In the genomic region with DNA sequence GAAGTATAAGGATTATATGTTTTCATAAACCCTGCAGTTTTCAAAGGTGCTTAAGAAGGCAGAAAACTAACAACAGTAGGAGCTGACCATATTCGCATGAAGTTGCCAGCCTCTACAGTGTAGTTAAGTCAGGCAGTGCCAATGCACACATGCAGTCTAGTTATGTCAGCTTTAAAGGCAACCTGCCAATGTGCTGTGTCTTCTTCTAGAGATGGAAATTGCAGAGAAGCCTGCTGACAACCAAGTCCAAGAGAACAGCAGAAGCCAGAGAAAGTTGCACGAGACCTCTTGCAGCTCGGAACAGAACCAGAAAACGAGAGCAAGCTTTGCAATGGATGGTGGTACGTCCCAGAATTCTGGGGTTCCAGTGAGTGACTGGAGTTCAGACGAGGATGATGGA, we compare ENCODE assay signal across 28 mouse cellular contexts. TPM values are rescaled to one million over a fixed set of nuclear protein-coding genes. Genes with fewer than 3 reads are reported as not detected.
DNase-seq lines count a peak whose midpoint lies in the region; ATAC-seq lines count a peak whose summit lies in the region.
"Had no signal": no experiment of that assay in that cellular context is flagged by ENCODE, and none has a peak within 500 bp of the region (broad histone marks: within the 10 kb centered on the region; RNA-seq: fewer than 3 reads in every experiment).

No protein-coding gene starts in this region.

- peak; percentile 74 for ATAC-seq in frontal cortex, adult (ENCODE audit: low TSS enrichment)
- no peak for ATAC-seq in limb, embryonic 15.5 days (ENCODE audit: insufficient number of reproducible peaks, low FRiP score, low TSS enrichment, low read depth)
- no peak for ATAC-seq in embryonic facial prominence, embryonic 15.5 days (ENCODE audit: insufficient number of reproducible peaks, low FRiP score, low TSS enrichment, low read depth)
- ATAC-seq: forebrain, embryonic 13.5 days; forebrain, embryonic 16.5 days; hindbrain, postnatal 0 days; inflammation-experienced regulatory T-cells, adult 6 months; intestine, embryonic 16.5 days; Patski had no signal

- H3K4me1 ChIP-seq in limb, embryonic 15.5 days, result no peaks in the 10 kb centered on the region
- peaks cover 14% of the 10 kb centered on the region for H3K4me1 ChIP-seq in limb, embryonic 10.5 days
- H3K4me1 ChIP-seq in embryonic facial prominence, embryonic 10.5 days, result peaks cover 20% of the 10 kb centered on the region
- peaks cover 15% of the 10 kb centered on the region for H3K4me1 ChIP-seq in embryonic facial prominence, embryonic 15.5 days
- H3K4me1 ChIP-seq: heart, embryonic 13.5 days had no signal

- H3K27ac ChIP-seq in limb, embryonic 15.5 days, result peak overlapping the region; percentile 17; the same call in 1 of the 2 replicates
- no peak overlapping the region for H3K27ac ChIP-seq in limb, embryonic 10.5 days
- H3K27ac ChIP-seq in embryonic facial prominence, embryonic 10.5 days (replicated peaks), result peak overlapping the region; percentile 83; the same call in 1 of the 2 replicates
- H3K27ac ChIP-seq in embryonic facial prominence, embryonic 15.5 days (replicated peaks), result peak overlapping the region; percentile 74; the same call in 1 of the 2 replicates
- H3K27ac ChIP-seq: forebrain, embryonic 13.5 days; heart, embryonic 13.5 days; hindbrain, embryonic 14.5 days; hindbrain, postnatal 0 days had no signal

- H3K9ac ChIP-seq in limb, embryonic 15.5 days, result no peak overlapping the region
- no peak overlapping the region for H3K9ac ChIP-seq in embryonic facial prominence, embryonic 15.5 days
- H3K9ac ChIP-seq: forebrain, embryonic 13.5 days; heart, embryonic 13.5 days; hindbrain, embryonic 14.5 days had no signal

- no peak for DNase-seq in frontal cortex, postnatal 10 days (ENCODE audit: low spot score in 2 of 2)
- DNase-seq in limb, embryonic 10.5 days (ENCODE audit: low spot score), result no peak
- no peak for DNase-seq in embryonic facial prominence, embryonic 10.5 days (ENCODE audit: low spot score)
- DNase-seq in lung, postnatal 4 days, result no peak
- DNase-seq: adrenal gland, postnatal 14 days; B cell, adult 2 months; cerebellum, adult 11-12 months; cerebellum, adult 8-10 months; cerebellum, postnatal 36 days; embryo, embryonic 11 days; gastrocnemius, postnatal 36 days; heart, adult 18-20 months; heart, postnatal 14 days; heart, postnatal 4 days; kidney, adult 18-20 months had no signal

- no peak overlapping the region for H3K4me2 ChIP-seq in limb, embryonic 15.5 days
- no peak overlapping the region for H3K4me2 ChIP-seq in embryonic facial prominence, embryonic 15.5 days (replicated peaks)
- H3K4me2 ChIP-seq: forebrain, embryonic 13.5 days; heart, embryonic 13.5 days; hindbrain, embryonic 14.5 days had no signal

- H3K27me3 ChIP-seq in limb, embryonic 15.5 days, result no peaks in the 10 kb centered on the region
- no peaks in the 10 kb centered on the region for H3K27me3 ChIP-seq in limb, embryonic 10.5 days (ENCODE audit: low read depth, poor library complexity, severe bottlenecking)
- no peaks in the 10 kb centered on the region for H3K27me3 ChIP-seq in embryonic facial prominence, embryonic 10.5 days (replicated peaks; ENCODE audit: low read depth, poor library complexity, severe bottlenecking)
- H3K27me3 ChIP-seq in embryonic facial prominence, embryonic 15.5 days, result no peaks in the 10 kb centered on the region
- H3K27me3 ChIP-seq: CH12.LX; forebrain, embryonic 13.5 days; heart, embryonic 13.5 days; Patski had no signal

- H3K9me3 ChIP-seq in limb, embryonic 15.5 days, result no peaks in the 10 kb centered on the region
- no peaks in the 10 kb centered on the region for H3K9me3 ChIP-seq in limb, embryonic 10.5 days (replicated peaks)
- H3K9me3 ChIP-seq in embryonic facial prominence, embryonic 10.5 days, result no peaks in the 10 kb centered on the region
- no peaks in the 10 kb centered on the region for H3K9me3 ChIP-seq in embryonic facial prominence, embryonic 15.5 days (replicated peaks)
- H3K9me3 ChIP-seq: forebrain, embryonic 13.5 days; G1E; heart, embryonic 13.5 days had no signal

- WGBS in limb, embryonic 15.5 days, result 89% methylated on average over 6 of the region's 6 CpGs
- WGBS in limb, embryonic 10.5 days, result 93% methylated on average over 6 of the region's 6 CpGs
- 94% methylated on average over 6 of the region's 6 CpGs for WGBS in embryonic facial prominence, embryonic 10.5 days
- 83% methylated on average over 6 of the region's 6 CpGs for WGBS in embryonic facial prominence, embryonic 15.5 days

- no peak overlapping the region for H3K4me3 ChIP-seq in limb, embryonic 15.5 days
- no peak overlapping the region for H3K4me3 ChIP-seq in limb, embryonic 10.5 days
- no peak overlapping the region for H3K4me3 ChIP-seq in embryonic facial prominence, embryonic 10.5 days
- no peak overlapping the region for H3K4me3 ChIP-seq in embryonic facial prominence, embryonic 15.5 days (replicated peaks)
- H3K4me3 ChIP-seq: forebrain, embryonic 13.5 days; heart, embryonic 13.5 days had no signal

- peaks cover 31% of the 10 kb centered on the region for H3K36me3 ChIP-seq in limb, embryonic 15.5 days
- peaks cover 25% of the 10 kb centered on the region for H3K36me3 ChIP-seq in limb, embryonic 10.5 days
- peaks cover 31% of the 10 kb centered on the region for H3K36me3 ChIP-seq in embryonic facial prominence, embryonic 10.5 days (replicated peaks)
- peaks cover 15% of the 10 kb centered on the region for H3K36me3 ChIP-seq in embryonic facial prominence, embryonic 15.5 days
- H3K36me3 ChIP-seq: G1E had no signal

RNA-seq across cellular contexts. Expression of gene Plekhh2, which starts 54.1 kb away (rescaled TPM):
- 8.2 and 9.5 TPM in 2 replicates for polyA plus RNA-seq in limb, embryonic 15.5 days (2015; fragmentation: Nextera tagmentation; extraction: Ambion mirVana)
- polyA plus RNA-seq in limb, embryonic 10.5 days (2016; fragmentation: Nextera tagmentation; extraction: Ambion mirVana), result 3.9 and 5.0 TPM in 2 replicates
- 6.1 TPM in 2 replicates for polyA plus RNA-seq in embryonic facial prominence, embryonic 10.5 days (2016; fragmentation: Nextera tagmentation; extraction: Ambion mirVana)
- polyA plus RNA-seq in embryonic facial prominence, embryonic 15.5 days (2015; fragmentation: Nextera tagmentation; extraction: Ambion mirVana), result 8.9 and 9.5 TPM in 2 replicates
- polyA plus RNA-seq: inflammation-experienced regulatory T-cells, adult 6 months had no signal
